8 mouse cellular contexts compared by ENCODE assay signal in the genomic region with DNA sequence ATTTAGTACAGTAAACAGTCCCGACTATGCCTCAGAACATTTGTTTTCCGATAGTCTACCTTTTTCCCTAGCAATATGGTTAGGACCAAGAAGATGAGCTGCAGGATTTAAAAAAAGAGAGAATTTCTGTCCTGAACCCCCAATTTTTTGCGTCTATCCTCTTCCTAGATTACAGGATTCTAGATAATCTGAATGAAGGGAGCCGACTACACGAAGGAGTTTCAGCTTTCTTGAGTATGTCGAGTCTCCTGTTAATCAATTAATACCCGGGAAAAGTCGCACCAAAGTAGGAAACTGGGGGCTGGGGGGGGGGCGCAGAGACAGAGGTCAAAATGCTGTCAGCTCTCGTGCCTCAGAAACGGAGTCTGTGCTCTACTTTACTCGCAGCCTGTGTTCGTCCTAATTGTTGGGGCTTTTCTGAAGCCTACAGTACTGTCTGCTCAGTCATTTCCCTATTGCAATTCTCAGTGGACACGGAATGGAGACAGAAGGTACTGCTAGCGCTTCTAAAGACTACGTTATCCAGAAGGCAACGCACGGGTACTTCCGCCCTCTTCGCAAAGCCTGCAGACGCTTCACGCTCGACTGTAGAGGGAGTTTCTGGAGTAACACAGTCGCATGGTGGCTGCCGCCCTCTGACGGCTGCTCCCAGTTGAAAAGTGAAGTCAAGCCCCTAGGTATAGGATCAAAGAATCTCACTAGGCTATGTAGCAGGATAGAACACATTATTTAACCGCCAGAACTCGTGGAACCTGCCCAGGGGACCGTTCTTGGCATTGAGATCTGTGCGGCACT. TPM values are rescaled to one million over a fixed set of nuclear protein-coding genes. Genes with fewer than 3 reads are reported as not detected.
DNase-seq lines count a peak whose midpoint lies in the region; ATAC-seq and TF ChIP-seq lines count a peak whose summit lies in the region.

No protein-coding gene starts in this region.

- H3K4me2 ChIP-seq in intestine, postnatal 0 days (replicated peaks; ENCODE audit: low read depth), result peak overlapping the region; percentile 71
- peak overlapping the region; percentile 59 for H3K4me2 ChIP-seq in limb, embryonic 14.5 days (replicated peaks; ENCODE audit: low read depth, low read length, severe bottlenecking)
- H3K4me2 ChIP-seq in midbrain, embryonic 16.5 days (ENCODE audit: low read length), result peak overlapping the region; percentile 52

- WGBS in embryonic facial prominence, embryonic 10.5 days, result 4% methylated on average over 30 of the region's 30 CpGs
- WGBS in intestine, postnatal 0 days, result 2% methylated on average over 30 of the region's 30 CpGs
- 2% methylated on average over 30 of the region's 30 CpGs for WGBS in limb, embryonic 14.5 days
- WGBS in midbrain, embryonic 16.5 days, result 4% methylated on average over 30 of the region's 30 CpGs

- DNase-seq in 3T3-L1 (ENCODE audit: low read depth, low spot score), result peak; percentile 93
- DNase-seq in adrenal gland, adult 8-10 months, result peak; percentile 84
- DNase-seq in embryonic facial prominence, embryonic 10.5 days (ENCODE audit: low spot score), result peak; percentile 84
- peak; percentile 86 for DNase-seq in gonadal fat pad, adult 2 months (ENCODE audit: low read depth)
- peak; percentile 94 for DNase-seq in limb, embryonic 14.5 days (ENCODE audit: low spot score)
- DNase-seq in spleen, postnatal 14 days (ENCODE audit: low spot score in 2 of 2), result peak; percentile 59 to 74

- H3K36me3 ChIP-seq in embryonic facial prominence, embryonic 10.5 days (replicated peaks), result peaks cover 54% of the 10 kb centered on the region
- peaks cover 14% of the 10 kb centered on the region; the same call in 1 of the 2 replicates for H3K36me3 ChIP-seq in intestine, postnatal 0 days (ENCODE audit: control insufficient read depth, insufficient read depth)
- H3K36me3 ChIP-seq in limb, embryonic 14.5 days (ENCODE audit: control insufficient read depth, insufficient read depth, low read length), result peaks cover 32% of the 10 kb centered on the region
- no peaks in the 10 kb centered on the region for H3K36me3 ChIP-seq in midbrain, embryonic 16.5 days (ENCODE audit: control insufficient read depth, insufficient read depth, low read length)

- H3K27ac ChIP-seq in embryonic facial prominence, embryonic 10.5 days (replicated peaks), result peak overlapping the region; percentile 97
- H3K27ac ChIP-seq in intestine, postnatal 0 days (ENCODE audit: low read depth, low read length), result peak overlapping the region; percentile 85
- peak overlapping the region; percentile 70 for H3K27ac ChIP-seq in limb, embryonic 14.5 days (replicated peaks; ENCODE audit: low read depth, low read length)
- H3K27ac ChIP-seq in midbrain, embryonic 16.5 days (ENCODE audit: low read length), result peak overlapping the region; percentile 74

- peaks cover 47% of the 10 kb centered on the region for H3K4me1 ChIP-seq in embryonic facial prominence, embryonic 10.5 days
- no peaks in the 10 kb centered on the region for H3K4me1 ChIP-seq in intestine, postnatal 0 days (replicated peaks; ENCODE audit: control insufficient read depth, insufficient read depth, low read length)
- peaks cover 10% of the 10 kb centered on the region; the same call in 1 of the 2 replicates for H3K4me1 ChIP-seq in limb, embryonic 14.5 days (ENCODE audit: control insufficient read depth, insufficient read depth, low read length)
- peaks cover 22% of the 10 kb centered on the region for H3K4me1 ChIP-seq in midbrain, embryonic 16.5 days (ENCODE audit: control insufficient read depth, insufficient read depth, low read length)

- ATAC-seq in intestine, postnatal 0 days, result peak; percentile 31
- peak; percentile 49 for ATAC-seq in limb, embryonic 14.5 days (ENCODE audit: low FRiP score, low read depth)
- ATAC-seq in midbrain, embryonic 16.5 days, result peak; percentile 61

- H3K9ac ChIP-seq in intestine, postnatal 0 days (ENCODE audit: low read depth, low read length), result 0 out of 2 replicates have a peak overlapping the region, but pooled peaks have one; percentile 32
- no peak overlapping the region for H3K9ac ChIP-seq in limb, embryonic 14.5 days (ENCODE audit: low read depth, low read length, severe bottlenecking)
- no peak overlapping the region; the same call in 1 of the 2 replicates for H3K9ac ChIP-seq in midbrain, embryonic 16.5 days (ENCODE audit: low read depth, low read length)

- H3K9me3 ChIP-seq in embryonic facial prominence, embryonic 10.5 days, result no peaks in the 10 kb centered on the region
- no peaks in the 10 kb centered on the region for H3K9me3 ChIP-seq in intestine, postnatal 0 days (ENCODE audit: control insufficient read depth)
- H3K9me3 ChIP-seq in limb, embryonic 14.5 days (ENCODE audit: control insufficient read depth, low read length), result no peaks in the 10 kb centered on the region
- no peaks in the 10 kb centered on the region for H3K9me3 ChIP-seq in midbrain, embryonic 16.5 days (replicated peaks; ENCODE audit: control insufficient read depth, low read length, poor library complexity, severe bottlenecking)

- TF ChIP-seq POLR2A in limb, embryonic 14.5 days (IDR thresholded peaks at IDR 0.05; ENCODE audit: borderline replicate concordance, extremely low read depth, insufficient read depth, insufficient read length), result 0 out of 2 replicates have a peak, but pooled peaks have one; percentile 17

- peak overlapping the region; percentile 98 for H3K4me3 ChIP-seq in embryonic facial prominence, embryonic 10.5 days
- peak overlapping the region; percentile 94 for H3K4me3 ChIP-seq in intestine, postnatal 0 days (ENCODE audit: low read depth, low read length)
- peak overlapping the region; percentile 94 for H3K4me3 ChIP-seq in limb, embryonic 14.5 days (replicated peaks; ENCODE audit: low read length)
- peak overlapping the region; percentile 87 for H3K4me3 ChIP-seq in midbrain, embryonic 16.5 days (ENCODE audit: low read depth, low read length)

- TF ChIP-seq CTCF in intestine, postnatal 0 days (IDR thresholded peaks at IDR 0.05; ENCODE audit: low read depth), result peak; percentile 91

- no peaks in the 10 kb centered on the region for H3K27me3 ChIP-seq in embryonic facial prominence, embryonic 10.5 days (replicated peaks; ENCODE audit: low read depth, poor library complexity, severe bottlenecking)
- H3K27me3 ChIP-seq in intestine, postnatal 0 days (replicated peaks; ENCODE audit: control insufficient read depth, insufficient read depth, low read length), result no peaks in the 10 kb centered on the region
- H3K27me3 ChIP-seq in limb, embryonic 14.5 days (ENCODE audit: control insufficient read depth, insufficient read depth, low read length), result no peaks in the 10 kb centered on the region
- H3K27me3 ChIP-seq in midbrain, embryonic 16.5 days (ENCODE audit: control insufficient read depth, insufficient read depth, low read depth, low read length), result no peaks in the 10 kb centered on the region

RNA-seq across cellular contexts. Expression of gene Gsk3a, which starts 1.4 kb away (rescaled TPM):
- 100 to 1,000 TPM in 3 of 4 experiments, 10 to 100 TPM in 1; 99.2 to 107 (median 104) TPM for total RNA-seq in adrenal gland, adult 8-10 months (2022)
- polyA plus RNA-seq in embryonic facial prominence, embryonic 10.5 days (2016; fragmentation: Nextera tagmentation; extraction: Ambion mirVana), result 10.6 and 10.7 TPM in 2 replicates
- 120 and 125 TPM in 2 replicates for polyA plus RNA-seq in gonadal fat pad, adult 2 months (2012; rRNA removed)
- 8.8 and 9.7 TPM in 2 replicates for polyA plus RNA-seq in intestine, postnatal 0 days (2015; fragmentation: Nextera tagmentation; extraction: Ambion mirVana)
- 155 and 204 TPM in 2 replicates for polyA plus RNA-seq in limb, embryonic 14.5 days (2012; rRNA removed)
- 16.3 and 18.8 TPM in 2 replicates for polyA plus RNA-seq in limb, embryonic 14.5 days (2014; fragmentation: Nextera tagmentation; extraction: Ambion mirVana)
- polyA plus RNA-seq in midbrain, embryonic 16.5 days (2015; fragmentation: Nextera tagmentation; extraction: Ambion mirVana), result 16.2 and 17.8 TPM in 2 replicates

RNA-seq across cellular contexts. Expression of gene Erf, which starts 11.5 kb away (rescaled TPM):
- 10 to 100 TPM; 23.6 to 29.4 (median 27.2) TPM for total RNA-seq in adrenal gland, adult 8-10 months (2022)
- polyA plus RNA-seq in embryonic facial prominence, embryonic 10.5 days (2016; fragmentation: Nextera tagmentation; extraction: Ambion mirVana), result 10.9 and 11.5 TPM in 2 replicates
- 33.2 and 43.4 TPM in 2 replicates for polyA plus RNA-seq in gonadal fat pad, adult 2 months (2012; rRNA removed)
- polyA plus RNA-seq in intestine, postnatal 0 days (2015; fragmentation: Nextera tagmentation; extraction: Ambion mirVana), result 7.8 and 8.4 TPM in 2 replicates
- 99.2 and 127 TPM in 2 replicates for polyA plus RNA-seq in limb, embryonic 14.5 days (2012; rRNA removed)
- polyA plus RNA-seq in limb, embryonic 14.5 days (2014; fragmentation: Nextera tagmentation; extraction: Ambion mirVana), result 33.2 and 37.9 TPM in 2 replicates
- polyA plus RNA-seq in midbrain, embryonic 16.5 days (2015; fragmentation: Nextera tagmentation; extraction: Ambion mirVana), result 2.3 and 2.8 TPM in 2 replicates

RNA-seq across cellular contexts. Expression of gene Zfp526, which starts 17.8 kb away (rescaled TPM):
- 10 to 100 TPM; 11.7 to 16.1 (median 14.2) TPM for total RNA-seq in adrenal gland, adult 8-10 months (2022)
- 2.7 and 3.3 TPM in 2 replicates for polyA plus RNA-seq in embryonic facial prominence, embryonic 10.5 days (2016; fragmentation: Nextera tagmentation; extraction: Ambion mirVana)
- 10.1 and 10.3 TPM in 2 replicates for polyA plus RNA-seq in gonadal fat pad, adult 2 months (2012; rRNA removed)
- 1.1 and 1.3 TPM in 2 replicates for polyA plus RNA-seq in intestine, postnatal 0 days (2015; fragmentation: Nextera tagmentation; extraction: Ambion mirVana)
- polyA plus RNA-seq in limb, embryonic 14.5 days (2012; rRNA removed), result 11.1 and 13.0 TPM in 2 replicates
- 3.9 and 4.2 TPM in 2 replicates for polyA plus RNA-seq in limb, embryonic 14.5 days (2014; fragmentation: Nextera tagmentation; extraction: Ambion mirVana)
- polyA plus RNA-seq in midbrain, embryonic 16.5 days (2015; fragmentation: Nextera tagmentation; extraction: Ambion mirVana), result 1.7 TPM in 2 replicates

RNA-seq across cellular contexts. Expression of gene Dedd2, which starts 18.6 kb away (rescaled TPM):
- total RNA-seq in adrenal gland, adult 8-10 months (2022), result 10 to 100 TPM; 15.6 to 22.2 (median 19.1) TPM
- polyA plus RNA-seq in embryonic facial prominence, embryonic 10.5 days (2016; fragmentation: Nextera tagmentation; extraction: Ambion mirVana), result 11.3 and 12.0 TPM in 2 replicates
- 21.9 and 23.3 TPM in 2 replicates for polyA plus RNA-seq in gonadal fat pad, adult 2 months (2012; rRNA removed)
- polyA plus RNA-seq in intestine, postnatal 0 days (2015; fragmentation: Nextera tagmentation; extraction: Ambion mirVana), result 14.8 and 15.8 TPM in 2 replicates
- 11.1 and 14.0 TPM in 2 replicates for polyA plus RNA-seq in limb, embryonic 14.5 days (2012; rRNA removed)
- polyA plus RNA-seq in limb, embryonic 14.5 days (2014; fragmentation: Nextera tagmentation; extraction: Ambion mirVana), result 9.0 and 9.4 TPM in 2 replicates
- 14.1 and 14.6 TPM in 2 replicates for polyA plus RNA-seq in midbrain, embryonic 16.5 days (2015; fragmentation: Nextera tagmentation; extraction: Ambion mirVana)

RNA-seq across cellular contexts. Expression of gene Cic, which starts 28.5 kb away (rescaled TPM):
- total RNA-seq in adrenal gland, adult 8-10 months (2022), result 100 to 1,000 TPM; 118 to 195 (median 151) TPM
- 17.1 and 21.4 TPM in 2 replicates for polyA plus RNA-seq in embryonic facial prominence, embryonic 10.5 days (2016; fragmentation: Nextera tagmentation; extraction: Ambion mirVana)
- 54.4 and 81.6 TPM in 2 replicates for polyA plus RNA-seq in gonadal fat pad, adult 2 months (2012; rRNA removed)
- 17.2 and 21.7 TPM in 2 replicates for polyA plus RNA-seq in intestine, postnatal 0 days (2015; fragmentation: Nextera tagmentation; extraction: Ambion mirVana)
- 155 and 206 TPM in 2 replicates for polyA plus RNA-seq in limb, embryonic 14.5 days (2012; rRNA removed)
- 48.9 and 58.1 TPM in 2 replicates for polyA plus RNA-seq in limb, embryonic 14.5 days (2014; fragmentation: Nextera tagmentation; extraction: Ambion mirVana)
- 33.8 and 38.8 TPM in 2 replicates for polyA plus RNA-seq in midbrain, embryonic 16.5 days (2015; fragmentation: Nextera tagmentation; extraction: Ambion mirVana)

Comparison
In these comparisons a context has a peak if more than half of its experiments do, and no peak if none do; other contexts are left out.
1. Peak in every context shown above with its lines: DNase-seq, ATAC-seq, H3K4me3 ChIP-seq and H3K27ac ChIP-seq.